Comparison of ENCODE assay signal across 7 mouse cellular contexts in genomic region chr19:16780251-16780783, GRCm38 (mm10). TPM values are rescaled to one million over a fixed set of nuclear protein-coding genes. Genes with fewer than 3 reads are reported as not detected.
DNase-seq lines count a peak whose midpoint lies in the region; ATAC-seq and TF ChIP-seq lines count a peak whose summit lies in the region.

No protein-coding gene starts in this region.

- under 1% methylated on average over 51 of the region's 55 CpGs for WGBS in forebrain, embryonic 13.5 days
- WGBS in hindbrain, embryonic 11.5 days: under 1% methylated on average over 53 of the region's 55 CpGs
- WGBS in macrophage (ENCODE audit: missing documents): under 1% methylated on average over 41 of the region's 55 CpGs
- WGBS in small intestine, adult 2 months: 1% methylated on average over 52 of the region's 55 CpGs

- ATAC-seq in forebrain, embryonic 13.5 days: peak; percentile 64
- peak; percentile 18 for ATAC-seq in hindbrain, embryonic 11.5 days (ENCODE audit: low FRiP score)

- H3K27ac ChIP-seq in ES-E14 (ENCODE audit: insufficient read depth, low read depth, low read length, poor library complexity, severe bottlenecking): no peak overlapping the region
- no peak overlapping the region for H3K27ac ChIP-seq in forebrain, embryonic 13.5 days
- H3K27ac ChIP-seq in hindbrain, embryonic 11.5 days (ENCODE audit: low read depth, low read length): no peak overlapping the region
- H3K27ac ChIP-seq in macrophage: no peak overlapping the region
- H3K27ac ChIP-seq in small intestine, adult 2 months (ENCODE audit: insufficient read depth, low read depth, low read length): peak overlapping the region; percentile 87

- no peaks in the 10 kb centered on the region; a peak in 1 of 4 replicates for H3K4me1 ChIP-seq in ES-E14 (ENCODE audit: control insufficient read depth in 2 of 2, insufficient read depth in 2 of 2, low read length in 2 of 2, poor library complexity in 1 of 2)
- H3K4me1 ChIP-seq in forebrain, embryonic 13.5 days: peaks cover 10% of the 10 kb centered on the region
- H3K4me1 ChIP-seq in hindbrain, embryonic 11.5 days (replicated peaks; ENCODE audit: control insufficient read depth, insufficient read depth, low read length): no peaks in the 10 kb centered on the region; the same call in 1 of the 2 replicates
- H3K4me1 ChIP-seq in small intestine, adult 2 months (ENCODE audit: control insufficient read depth, insufficient read depth, insufficient read length, low read length): no peaks in the 10 kb centered on the region; the same call in 1 of the 2 replicates

- peaks cover 16% of the 10 kb centered on the region for H3K27me3 ChIP-seq in forebrain, embryonic 13.5 days
- H3K27me3 ChIP-seq in hindbrain, embryonic 11.5 days (ENCODE audit: control insufficient read depth, insufficient read depth, low read length): peaks cover 6% of the 10 kb centered on the region
- H3K27me3 ChIP-seq in small intestine, adult 2 months (ENCODE audit: control insufficient read depth, insufficient read depth, low read length): no peaks in the 10 kb centered on the region; the same call in 1 of the 2 replicates

- TF ChIP-seq CTCF in small intestine, adult 2 months (IDR thresholded peaks at IDR 0.05; ENCODE audit: extremely low read depth, insufficient read length, insufficient replicate concordance, low read depth, low read length): no peak

- no peaks in the 10 kb centered on the region for H3K9me3 ChIP-seq in ES-E14 (ENCODE audit: control insufficient read depth, insufficient read depth, low read depth, low read length)
- H3K9me3 ChIP-seq in forebrain, embryonic 13.5 days (replicated peaks): no peaks in the 10 kb centered on the region
- no peaks in the 10 kb centered on the region for H3K9me3 ChIP-seq in hindbrain, embryonic 11.5 days (ENCODE audit: control insufficient read depth, low read length)

- H3K9ac ChIP-seq in ES-E14 (ENCODE audit: insufficient read depth, low read depth, low read length, poor library complexity, severe bottlenecking): peak overlapping the region; percentile 92
- H3K9ac ChIP-seq in forebrain, embryonic 13.5 days: peak overlapping the region; percentile 70
- peak overlapping the region; percentile 56 for H3K9ac ChIP-seq in hindbrain, embryonic 11.5 days (ENCODE audit: low read depth, low read length)

- TF ChIP-seq POLR2A in small intestine, adult 2 months (IDR thresholded peaks at IDR 0.05; ENCODE audit: low read depth, low read length): no peak

- in situ Hi-C loops in ES-E14 (cut with MboI; ENCODE audit: low sequenced_read_pairs in 2 of 2, unreplicated experiment in 2 of 2): no loop called here

- peak overlapping the region; percentile 95 for H3K4me2 ChIP-seq in forebrain, embryonic 13.5 days
- peak overlapping the region; percentile 94 for H3K4me2 ChIP-seq in hindbrain, embryonic 11.5 days (replicated peaks; ENCODE audit: low read depth, low read length)

- H3K79me2 ChIP-seq in macrophage (ENCODE audit: inconsistent target): peaks cover 49% of the 10 kb centered on the region

- no peak for DNase-seq in ES-E14 (ENCODE audit: low read depth, low spot score)
- DNase-seq in adrenal gland, postnatal 36 days: peak; percentile 54 to 70
- peak; percentile 59 for DNase-seq in hindbrain, embryonic 11.5 days (ENCODE audit: low spot score)
- peak; percentile 26 to 37 for DNase-seq in layer of hippocampus, postnatal 36 days

- no peaks in the 10 kb centered on the region for H3K36me3 ChIP-seq in ES-E14 (ENCODE audit: control insufficient read depth, insufficient read depth, low read length, poor library complexity, severe bottlenecking)
- H3K36me3 ChIP-seq in forebrain, embryonic 13.5 days (ENCODE audit: poor library complexity, severe bottlenecking): no peaks in the 10 kb centered on the region
- H3K36me3 ChIP-seq in hindbrain, embryonic 11.5 days (ENCODE audit: control insufficient read depth, insufficient read depth, low read length): no peaks in the 10 kb centered on the region
- H3K36me3 ChIP-seq in macrophage (ENCODE audit: inconsistent target): no peaks in the 10 kb centered on the region
- H3K36me3 ChIP-seq in small intestine, adult 2 months (ENCODE audit: control insufficient read depth, insufficient read depth, low read length): no peaks in the 10 kb centered on the region

- H3K4me3 ChIP-seq in ES-E14 (ENCODE audit: insufficient read depth in 1 of 2, low read depth in 1 of 2, low read length in 2 of 2, poor library complexity in 1 of 2, severe bottlenecking in 1 of 2) (peak overlapping the region; percentile 85 to 92), macrophage (ENCODE audit: inconsistent target) (peak overlapping the region; percentile 45)
- peak overlapping the region; percentile 71 for H3K4me3 ChIP-seq in forebrain, embryonic 13.5 days
- peak overlapping the region; percentile 72 for H3K4me3 ChIP-seq in hindbrain, embryonic 11.5 days (ENCODE audit: low read depth, low read length)
- peak overlapping the region; percentile 85 for H3K4me3 ChIP-seq in small intestine, adult 2 months (ENCODE audit: low read depth, low read length)

TF ChIP-seq in ES-E14, 5 proteins besides CTCF, POLR2A, EP300 and RAD21:
- TF ChIP-seq MAFK (IDR thresholded peaks at IDR 0.05; ENCODE audit: insufficient read depth, low read depth, low read length) (no peak), HCFC1 (IDR thresholded peaks at IDR 0.05; ENCODE audit: borderline replicate concordance, insufficient read depth, low read length) (no peak), ZC3H11A (IDR thresholded peaks at IDR 0.05; ENCODE audit: borderline replicate concordance, low read depth, low read length) (no peak)

RNA-seq across cellular contexts. Expression of gene Vps13a, which starts 0.4 kb away (rescaled TPM):
- total RNA-seq in ES-E14 (2012; rRNA removed): 25.7 and 27.1 TPM in 2 replicates
- 10 to 100 TPM; 35.3 to 40.1 TPM for total RNA-seq in adrenal gland, postnatal 36 days (2021)
- polyA plus RNA-seq in forebrain, embryonic 13.5 days (2015; fragmentation: Nextera tagmentation; extraction: Ambion mirVana): 7.9 and 10.0 TPM in 2 replicates
- 10.0 and 15.7 TPM in 2 replicates for polyA plus RNA-seq in hindbrain, embryonic 11.5 days (2014; fragmentation: Nextera tagmentation; extraction: Ambion mirVana)
- total RNA-seq in layer of hippocampus, postnatal 36 days (2021): 10 to 100 TPM; 79.3 to 80.6 TPM
- total RNA-seq in macrophage (2018; cell fraction: chromatin; rRNA removed): 100 to 1,000 TPM in 18 of 26 experiments, 10 to 100 TPM in 8; 51.7 to 150 (median 111) TPM
- total RNA-seq in macrophage (2018; cell fraction: cytosol; rRNA removed): 10 to 100 TPM in 24 of 26 experiments, 1 to 10 TPM in 2; 8.0 to 18.3 (median 13.7) TPM
- 10 to 100 TPM; 31.3 to 87.5 (median 57.4) TPM for total RNA-seq in macrophage (2018; cell fraction: nucleus; rRNA removed)
- polyA plus RNA-seq in macrophage (2018): 9.3 to 10.2 TPM (median 10.1 TPM) in 3 replicates
- 0.47 and 0.84 TPM in 2 replicates for polyA plus RNA-seq in small intestine, adult 2 months (2012; rRNA removed)
